Mouse (Mus musculus) frontal cortex, postnatal 25 days (tissue): ENCODE measurements around the gene Coa6.
"Not testable (repeated sequence)": the region's sequence is repeated elsewhere in the genome, so short reads cannot be mapped to it uniquely, and the experiment has no call there.

Experiments
- DNase-seq, 2 experiments: peaks; one replicate each; pipeline ENCODE4 v3.0.0; 2022; ENCODE audit warnings: low spot score in 2 of 2

Coa6 gene

GRCm38 (mm10) chr8:126422174-126422919 is at the start of gene Coa6:
TSS of gene Coa6 (plus strand) at chr8:126422515.
- DNase-seq = peak; percentile 94 to 97

GRCm38 (mm10) chr8:126379580-126379979 is 42.7 kb upstream of the Coa6 start:
- DNase-seq = no peak

DNA sequence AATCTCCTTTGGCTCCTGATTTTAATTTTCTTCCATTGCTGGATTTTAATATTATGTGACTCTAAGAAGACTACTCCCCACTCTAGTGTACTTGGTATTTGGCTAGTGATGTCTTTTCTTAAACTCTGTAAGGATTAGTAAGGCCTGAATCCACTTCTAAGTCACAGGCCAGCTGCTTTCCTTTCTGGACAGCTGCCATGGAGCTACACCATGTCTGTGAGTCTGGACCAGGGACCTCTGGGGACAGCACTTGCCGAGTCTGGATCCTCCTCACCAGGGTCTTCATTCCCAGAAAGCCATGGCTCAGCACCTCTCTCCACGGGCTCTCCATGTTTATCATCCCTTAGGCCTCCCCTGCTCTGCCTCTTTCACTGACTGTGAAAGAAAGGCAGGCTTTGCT is 42.2 kb upstream of the Coa6 start:
- no peak for DNase-seq

- no peak for DNase-seq
Observed at GRCm38 (mm10) chr8:126381299-126381698, 41.0 kb upstream of the Coa6 start.

DNA sequence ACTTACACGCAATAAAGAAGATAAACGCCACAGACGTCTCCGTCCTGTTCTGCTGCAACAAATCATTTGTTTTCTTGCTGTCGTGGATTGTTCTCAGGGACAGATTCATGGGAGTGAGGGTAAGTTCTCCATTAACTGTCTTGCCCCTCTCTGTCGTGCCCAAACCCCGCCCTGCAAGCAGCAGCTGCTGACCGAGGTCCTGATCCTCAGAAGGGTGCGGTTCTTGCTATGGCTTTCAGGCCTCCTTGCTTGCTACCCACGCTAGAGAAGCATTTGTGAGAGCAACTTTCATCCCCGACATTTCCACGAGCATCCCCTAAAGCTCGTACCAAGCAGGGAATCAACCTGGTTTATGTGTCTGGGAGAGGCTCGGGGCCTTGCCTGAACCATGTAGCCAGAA is 40.1 kb upstream of the Coa6 start:
- DNase-seq = no peak

DNA sequence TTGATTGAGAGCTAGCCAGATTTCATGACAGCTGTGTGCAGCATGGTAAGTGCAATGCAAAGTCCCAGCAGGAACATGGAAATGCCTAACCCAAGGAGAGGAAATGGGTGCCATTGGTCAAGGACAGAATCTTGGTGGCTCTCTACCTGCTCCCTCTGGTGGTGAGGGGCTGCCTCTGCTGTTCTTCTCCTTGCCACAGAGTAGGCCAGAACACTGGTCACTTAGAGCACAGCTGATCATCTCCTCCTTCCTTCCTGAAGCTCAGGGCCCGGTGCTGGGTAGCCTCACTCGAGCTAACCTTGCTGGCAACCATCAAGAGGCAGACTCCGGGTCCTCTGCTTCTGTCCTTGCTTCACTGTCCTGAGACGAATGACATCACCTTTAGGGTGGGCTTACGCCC is 39.6 kb upstream of the Coa6 start:
- peak; percentile 19 to 29 for DNase-seq

DNA sequence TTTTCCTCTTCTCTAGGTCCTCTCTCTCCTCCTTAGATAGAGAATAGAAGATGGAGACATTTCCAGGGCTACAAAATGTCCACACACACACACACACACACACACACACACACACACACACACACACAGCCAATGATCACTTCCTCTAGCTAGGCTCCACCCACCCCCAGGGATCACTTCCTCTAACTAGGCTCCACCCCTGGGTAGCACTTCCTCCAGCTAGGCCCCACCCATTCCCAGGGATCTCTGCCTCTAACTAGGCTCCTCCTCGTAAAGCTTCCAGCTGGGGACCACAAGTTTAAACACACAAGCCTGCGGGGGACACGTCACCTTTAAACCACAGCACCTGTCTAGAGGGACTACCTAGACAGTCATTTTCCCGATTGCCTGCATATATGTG is 34.7 kb upstream of the Coa6 start:
- DNase-seq = no peak

DNA sequence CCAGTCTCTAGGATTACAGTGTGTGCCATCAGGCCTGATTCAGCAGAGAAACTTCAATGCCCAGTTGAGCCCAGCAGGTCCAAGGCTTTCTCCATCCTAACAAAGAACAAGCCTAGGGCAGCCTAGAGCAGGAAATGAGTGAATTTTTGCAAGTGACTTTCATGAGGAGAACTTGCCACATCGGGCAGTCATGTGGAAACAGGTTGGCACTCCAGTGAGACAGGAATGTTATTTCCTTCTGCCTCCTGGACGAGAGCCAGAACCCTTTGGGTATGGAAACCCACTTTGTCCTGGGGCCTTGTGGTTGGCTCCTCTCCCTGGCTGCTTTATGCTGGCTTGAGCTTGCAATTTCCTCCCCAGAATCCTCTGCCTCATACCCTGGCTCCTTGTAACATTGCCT is 30.8 kb upstream of the Coa6 start:
- no peak for DNase-seq

DNA sequence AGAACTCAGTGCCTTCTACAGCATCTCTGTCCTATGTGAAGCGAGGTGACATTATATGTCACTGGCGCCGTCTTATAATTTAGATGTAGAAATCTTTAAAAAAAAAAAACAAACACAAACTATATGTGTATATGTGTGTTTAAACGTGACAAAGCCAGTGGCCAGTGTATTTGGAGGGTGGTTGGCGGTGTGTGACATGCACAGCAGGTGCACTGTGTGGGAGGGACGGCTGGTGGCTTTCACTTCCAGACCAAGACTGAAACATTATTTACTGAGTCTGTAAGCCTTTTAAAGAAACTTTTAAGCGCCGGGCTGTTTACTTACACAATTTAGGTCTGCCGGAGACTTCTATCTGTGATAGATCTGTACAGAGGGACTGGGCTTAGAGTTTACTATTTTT is 26.9 kb upstream of the Coa6 start:
- DNase-seq = no peak

DNA sequence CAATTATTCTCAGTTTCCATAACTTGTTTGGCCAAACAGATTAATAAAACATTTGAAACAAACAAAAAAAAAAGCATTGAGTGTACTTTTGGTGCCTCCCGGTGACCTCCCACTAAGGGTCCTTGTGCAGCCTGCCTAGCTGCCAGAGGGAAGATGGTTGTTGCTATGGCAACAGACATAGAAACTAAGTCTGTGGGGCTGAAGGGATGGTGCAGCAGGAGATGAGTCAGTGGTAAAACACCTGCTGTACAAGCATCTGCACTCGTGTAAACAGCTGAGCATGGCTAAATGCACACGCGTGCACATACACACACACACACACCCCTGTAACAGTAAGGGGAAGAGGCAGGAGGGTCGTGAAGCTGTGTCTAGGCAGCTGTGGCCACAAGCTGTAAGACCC is 26.4 kb upstream of the Coa6 start:
- no peak for DNase-seq

DNA sequence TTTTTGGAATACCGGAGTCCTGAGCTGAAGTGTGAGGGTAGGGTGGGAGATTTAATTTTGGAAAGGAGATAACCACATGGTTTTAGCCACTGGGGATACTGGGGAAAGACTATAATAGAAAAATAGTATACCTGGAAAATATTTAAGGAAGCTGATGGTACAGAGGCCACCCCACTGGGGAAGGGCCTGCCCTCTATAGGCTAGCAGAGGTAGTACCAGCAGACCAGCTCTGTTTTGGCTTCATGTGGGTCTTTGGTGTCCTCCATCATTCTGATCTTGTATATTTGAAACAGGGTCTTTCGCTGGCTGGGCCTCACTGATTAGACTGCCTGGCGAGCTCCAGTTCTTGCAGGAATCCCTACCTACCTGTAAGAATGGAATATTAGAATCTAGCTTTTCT is 24.0 kb upstream of the Coa6 start:
- no peak for DNase-seq

- not testable (repeated sequence) for DNase-seq
Observed at GRCm38 (mm10) chr8:126404550-126404949, 17.8 kb upstream of the Coa6 start.

DNA sequence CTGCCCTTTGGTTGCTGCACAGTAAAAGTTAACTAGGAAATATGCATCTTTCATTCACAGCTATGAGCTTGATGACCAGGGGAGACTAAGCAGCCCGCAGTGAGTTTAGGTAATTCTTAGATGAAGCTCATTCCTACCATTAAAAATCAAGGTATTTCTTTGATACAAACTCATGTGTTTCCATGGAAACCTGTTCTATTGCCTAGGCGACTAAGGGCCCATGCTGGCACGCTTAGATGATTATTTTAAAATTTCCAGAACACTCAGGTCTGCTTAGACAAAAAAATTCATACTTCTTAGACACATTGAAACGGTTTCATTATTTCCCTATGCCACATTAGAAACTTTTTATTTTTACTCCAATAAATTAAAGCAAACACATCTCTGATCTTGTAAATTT is 17.3 kb upstream of the Coa6 start:
- DNase-seq = no peak

GRCm38 (mm10) chr8:126420834-126421233 is 1.5 kb upstream of the Coa6 start:
- DNase-seq = no peak

DNA sequence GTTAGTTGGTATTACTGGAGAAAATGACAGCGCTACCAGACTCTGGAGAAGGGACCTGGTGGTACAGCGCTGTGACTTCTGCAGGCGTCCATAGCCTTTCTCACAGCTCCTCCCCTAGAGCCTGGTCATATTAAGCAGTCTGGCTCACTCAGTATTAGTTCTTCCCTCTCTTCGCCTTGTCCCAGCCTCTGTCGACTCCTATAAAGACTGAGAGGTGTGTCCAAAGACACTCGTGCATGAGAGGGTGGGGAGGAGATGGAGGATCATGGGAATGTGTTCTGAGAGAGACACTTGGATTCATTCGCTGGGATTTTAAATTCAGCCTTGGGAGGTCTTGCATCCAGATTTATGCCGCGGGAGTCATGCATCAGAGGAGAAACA is 595 bp downstream of the Coa6 start:
- no peak for DNase-seq

- DNase-seq = no peak
Observed at GRCm38 (mm10) chr8:126424163-126424562, 1.8 kb downstream of the Coa6 start.

GRCm38 (mm10) chr8:126424946-126425345 is 2.6 kb downstream of the Coa6 start:
- no peak for DNase-seq

DNA sequence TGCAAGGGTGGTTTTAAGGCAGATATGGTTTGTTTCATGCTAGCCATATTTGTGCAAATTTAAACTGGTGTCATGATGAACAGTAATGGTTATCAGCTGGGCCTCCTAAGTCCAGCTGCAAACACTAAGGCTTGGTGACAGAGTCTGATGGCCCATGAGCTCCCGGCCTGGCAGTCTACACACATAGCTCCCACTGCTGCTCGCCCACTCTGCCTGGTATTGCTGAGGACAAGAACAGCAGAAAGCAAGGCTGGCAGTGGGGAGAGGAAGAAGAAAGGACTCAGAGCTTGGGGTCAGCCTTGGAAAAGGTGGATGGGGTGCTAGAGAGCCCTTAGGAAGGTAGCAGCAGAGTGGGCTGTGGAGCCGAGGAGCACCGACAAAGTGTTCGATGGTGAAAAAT is 7.3 kb downstream of the Coa6 start:
- DNase-seq = no peak

GRCm38 (mm10) chr8:126433827-126434226 is 11.5 kb downstream of the Coa6 start:
- DNase-seq = peak in 1 of 2 experiments; percentile 30

DNA sequence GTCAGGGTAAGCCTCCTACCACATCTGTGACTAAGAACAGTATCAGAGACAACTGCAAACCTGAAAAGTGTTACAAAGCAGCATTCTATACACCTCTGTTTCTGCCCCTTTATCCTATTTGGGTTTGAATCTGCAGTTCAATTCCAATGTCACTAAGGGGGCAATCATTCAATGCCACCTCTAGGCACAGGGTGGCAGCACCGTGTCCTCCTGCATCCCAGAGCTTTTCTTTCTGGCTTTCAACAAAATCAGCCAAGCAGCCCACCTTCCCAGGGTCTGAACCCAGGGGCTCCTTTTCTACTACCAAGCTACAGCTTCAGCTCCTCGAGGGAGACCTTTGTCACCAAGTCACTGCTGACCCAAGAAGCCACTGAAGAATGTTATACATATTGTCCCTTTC is 16.6 kb downstream of the Coa6 start:
- no peak for DNase-seq

DNA sequence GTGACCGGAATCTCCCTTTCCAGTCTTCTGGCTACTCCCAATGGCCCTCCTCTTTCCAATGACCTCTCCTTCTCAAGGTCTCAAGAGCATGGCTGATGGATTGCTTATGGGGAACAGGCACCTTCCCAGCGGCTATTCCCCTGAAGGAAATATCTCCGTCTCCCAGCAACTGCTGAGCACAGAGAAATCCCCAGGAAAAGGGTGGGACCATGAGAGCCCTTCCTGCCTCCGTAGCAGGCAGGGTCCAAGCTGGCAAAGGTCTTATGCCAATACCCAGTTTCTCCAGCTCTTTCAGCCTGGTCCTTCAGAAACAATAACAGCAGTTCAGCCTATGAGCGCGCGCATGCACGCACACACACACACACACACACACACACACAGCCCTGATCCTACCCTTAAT is 28.8 kb downstream of the Coa6 start:
- no peak for DNase-seq

DNA sequence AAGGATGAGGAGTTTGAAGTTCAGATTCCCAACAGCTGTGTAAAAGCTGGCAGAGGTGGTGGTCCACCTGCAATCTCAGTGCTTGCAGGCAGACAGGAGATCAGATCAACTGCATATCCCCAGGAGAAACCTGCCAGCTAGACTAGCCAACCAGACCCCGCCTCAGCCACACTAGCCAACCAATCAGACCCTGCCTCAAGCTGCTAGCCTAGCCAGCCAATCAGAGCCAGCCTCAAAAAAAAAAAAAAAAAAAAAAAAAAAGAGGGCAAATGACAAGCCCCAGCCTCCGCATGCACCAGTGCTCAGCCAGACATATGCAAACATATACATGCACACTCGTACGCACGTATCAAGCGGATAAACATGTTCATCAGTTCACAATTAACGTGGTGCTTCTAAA is 33.1 kb downstream of the Coa6 start:
- no peak for DNase-seq

GRCm38 (mm10) chr8:126460274-126460673 is 38.0 kb downstream of the Coa6 start:
- no peak for DNase-seq

DNA sequence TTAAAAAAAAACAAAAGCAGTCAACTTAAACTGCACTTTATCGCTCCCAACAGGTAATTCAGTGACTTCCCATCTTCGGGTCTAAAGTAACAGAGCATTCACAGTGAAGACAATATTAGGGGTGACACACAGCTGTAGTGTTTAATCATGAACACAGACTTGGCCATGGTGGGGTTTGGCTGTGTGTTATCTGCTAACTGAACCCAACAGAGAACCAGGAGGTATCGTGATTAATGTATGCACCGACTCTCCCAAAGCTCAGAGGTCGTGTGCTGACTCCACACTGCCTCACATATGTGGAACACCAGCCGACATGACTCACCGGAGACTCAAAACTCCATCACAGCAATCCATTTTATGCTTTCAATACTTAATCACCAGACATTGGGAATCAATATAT is 39.4 kb downstream of the Coa6 start:
- DNase-seq = no peak
